Mouse (Mus musculus) urinary bladder, postnatal 25 days (tissue): ENCODE data around the gene Mdm4.
"Not testable (repeated sequence)": the region's sequence is repeated elsewhere in the genome, so short reads cannot be mapped to it uniquely, and the experiment has no call there.

Source experiments
- DNase-seq: peaks from one replicate; pipeline ENCODE4 v3.0.0; 2022; ENCODE audit warnings: low spot score

The Mdm4 gene

DNA sequence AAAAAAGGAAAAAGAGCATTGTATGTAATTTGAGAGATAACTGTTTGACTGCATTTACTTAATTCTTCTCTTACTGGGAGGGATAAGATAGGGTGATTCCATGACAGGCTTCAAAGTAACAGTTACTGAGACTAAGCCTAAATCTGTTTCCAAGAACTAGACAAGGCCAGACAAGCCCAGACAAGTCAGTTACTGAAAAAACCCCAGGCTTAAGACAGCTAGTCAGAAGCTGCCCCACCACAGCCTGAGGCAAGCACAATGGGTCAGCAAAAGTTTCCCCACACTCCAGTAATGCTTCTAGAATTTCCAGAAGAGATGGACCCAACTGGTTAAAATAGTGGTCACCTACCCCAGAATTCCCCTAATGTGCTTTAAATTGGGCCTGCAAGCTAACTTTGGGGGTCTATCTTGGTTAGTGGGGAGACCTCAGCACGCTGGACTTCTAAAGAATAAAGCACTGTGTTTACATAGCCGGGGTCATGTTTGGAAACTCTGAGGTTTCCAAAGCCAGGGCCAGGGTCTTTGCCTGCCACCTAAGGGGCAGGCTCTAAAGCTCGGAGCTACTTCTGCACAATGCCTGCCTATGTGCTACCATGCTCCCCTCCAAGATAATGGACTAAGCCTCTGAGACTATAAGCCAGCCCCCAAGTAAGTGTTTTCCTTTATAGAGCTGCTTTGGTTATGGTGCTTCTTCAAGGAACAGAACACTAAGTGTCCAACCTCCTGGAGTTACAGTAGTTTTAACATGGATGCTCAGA lies 10.0 kb downstream of the Mdm4 start:
- DNase-seq: peak; percentile 9

DNA sequence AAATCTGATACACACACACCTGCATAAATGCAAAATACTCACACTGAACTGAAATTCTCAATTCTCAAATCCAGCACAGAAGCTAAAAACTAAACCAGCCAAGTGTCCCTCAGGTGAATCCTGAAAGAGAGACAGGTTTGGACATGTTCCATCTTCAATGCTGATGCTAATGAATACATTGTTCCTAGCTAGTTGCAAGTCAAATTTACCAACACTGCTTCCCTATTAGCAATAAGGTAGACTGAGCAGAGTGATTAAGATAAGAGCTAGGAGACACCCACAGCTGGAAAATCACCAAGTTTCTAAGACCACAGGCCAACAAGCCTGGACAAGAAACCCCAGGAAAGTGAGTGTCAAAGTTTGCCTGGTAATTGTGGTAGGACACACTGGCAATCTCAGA lies 11.0 kb downstream of the Mdm4 start:
- no peak for DNase-seq

DNA sequence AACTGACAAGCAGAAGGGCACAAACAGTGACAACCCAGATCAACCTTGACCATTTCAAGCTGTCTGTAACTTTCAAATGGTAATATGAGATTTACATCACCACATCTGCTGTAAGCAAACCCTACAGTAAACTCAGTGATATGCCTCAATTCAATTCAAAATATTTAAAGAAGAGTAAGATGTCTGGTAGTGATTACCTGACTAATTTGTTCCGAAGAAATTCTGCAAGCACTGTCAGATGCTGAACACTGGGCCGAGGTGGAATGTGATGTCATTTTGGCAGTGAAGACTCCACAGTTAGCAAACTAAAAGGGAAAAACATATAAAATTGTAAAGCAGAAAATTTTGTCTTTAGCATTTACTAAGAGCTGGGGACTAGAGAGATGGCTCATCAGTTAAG lies 11.8 kb downstream of the Mdm4 start:
- DNase-seq: no peak

DNA sequence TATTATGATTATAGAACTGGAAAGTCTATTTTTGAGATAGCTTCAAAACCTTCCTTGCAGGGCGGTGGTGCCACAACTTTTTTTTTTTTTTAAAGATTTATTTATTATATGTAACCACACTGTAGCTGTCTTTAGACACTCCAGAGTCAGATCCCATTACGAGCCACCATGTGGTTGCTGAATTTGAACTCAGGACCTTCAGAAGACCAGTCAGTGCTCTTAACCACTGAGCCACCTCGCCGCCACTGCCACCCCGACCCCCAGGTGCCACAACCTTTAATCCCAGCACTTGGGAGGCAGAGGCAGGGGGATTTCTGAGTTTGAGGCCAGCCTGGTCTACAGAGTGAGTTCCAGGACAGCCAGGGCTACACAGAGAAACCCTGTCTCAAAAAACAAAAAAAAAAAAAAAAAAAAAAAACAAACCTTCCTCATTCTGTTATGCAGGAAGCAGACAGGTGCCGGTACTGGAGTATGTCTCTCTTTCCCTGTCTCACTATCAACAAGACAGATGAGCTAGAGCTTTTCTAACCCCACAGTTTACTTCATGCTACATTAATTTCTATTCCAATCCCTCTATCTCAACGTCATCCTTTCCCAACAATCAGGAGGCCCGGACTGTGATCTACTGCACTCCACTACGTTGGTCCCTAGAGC lies 13.5 kb downstream of the Mdm4 start:
- no peak for DNase-seq

DNA sequence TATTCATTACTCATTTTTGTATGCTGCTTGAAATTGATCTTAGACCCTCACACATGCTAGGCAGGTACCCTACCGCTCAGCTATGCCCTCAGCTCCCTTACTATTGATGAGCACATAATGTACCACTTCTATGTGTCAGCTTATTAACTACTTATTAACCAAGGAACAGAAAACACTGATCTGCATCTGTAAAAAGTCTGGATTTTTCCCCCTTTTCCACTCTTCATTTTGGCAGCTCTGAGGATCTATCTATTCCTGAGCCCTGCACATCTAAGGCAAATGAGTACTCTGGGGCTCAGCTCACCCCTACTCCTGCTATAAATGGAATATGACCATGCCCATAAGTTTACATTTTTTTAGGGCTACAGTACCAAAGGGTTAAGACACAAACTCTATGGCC lies 16.2 kb downstream of the Mdm4 start:
- no peak for DNase-seq

DNA sequence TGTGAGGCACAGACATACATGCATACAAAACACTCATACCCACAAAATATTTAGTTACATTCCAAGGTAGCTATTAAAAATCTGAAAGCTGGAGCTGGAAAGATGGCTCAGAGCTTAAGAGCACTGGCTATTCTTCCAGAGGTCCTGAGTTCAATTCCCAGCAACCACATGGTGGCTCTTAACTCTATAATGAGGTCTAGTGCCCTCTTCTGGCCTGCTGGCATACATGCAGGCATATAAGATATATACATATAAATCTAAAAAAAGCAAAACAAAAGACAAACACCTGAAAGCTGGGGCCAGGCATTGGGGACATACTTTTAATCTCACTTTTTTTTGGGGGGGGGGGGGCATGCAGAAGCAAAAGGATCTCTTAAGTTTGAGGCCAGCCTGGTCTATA lies 17.0 kb downstream of the Mdm4 start:
- DNase-seq: no peak

DNA sequence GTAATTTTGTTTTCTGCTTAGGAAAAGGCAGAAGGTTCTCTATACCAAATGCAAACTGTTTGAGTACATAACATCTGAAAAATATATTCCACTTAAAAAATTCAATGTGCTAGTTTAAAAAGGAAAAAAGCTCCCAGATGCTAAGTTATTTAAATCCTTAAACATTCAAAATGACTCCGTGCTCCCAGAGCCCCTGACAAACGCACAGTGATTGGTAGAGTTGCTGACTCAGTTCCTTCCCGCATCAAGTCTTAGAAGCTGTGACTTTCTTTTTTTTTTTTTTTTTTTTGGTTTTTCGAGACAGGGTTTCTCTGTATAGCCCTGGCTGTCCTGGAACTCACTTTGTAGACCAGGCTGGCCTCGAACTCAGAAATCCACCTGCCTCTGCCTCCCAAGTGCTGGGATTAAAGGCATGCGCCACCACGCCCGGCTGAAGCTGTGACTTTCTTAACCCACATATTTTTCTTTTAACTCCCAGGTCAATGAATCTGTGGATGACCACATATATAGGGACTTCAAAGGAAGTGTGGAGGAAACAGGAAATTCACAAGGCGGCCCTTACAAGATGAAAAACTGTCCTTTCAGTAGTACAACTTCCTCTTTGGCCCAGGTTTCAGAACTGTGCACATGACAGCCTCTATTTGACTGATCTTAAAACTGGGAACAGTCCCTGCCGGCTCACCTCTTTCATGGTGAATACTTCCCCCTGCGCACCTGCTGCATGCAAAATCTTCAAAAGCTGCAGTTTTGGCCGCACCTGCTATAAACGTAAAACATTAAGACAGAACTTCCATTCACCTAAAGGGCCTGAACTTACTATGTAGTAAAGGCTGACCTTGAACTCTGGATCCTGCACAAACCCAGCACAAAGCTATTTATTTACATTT lies 18.2 kb downstream of the Mdm4 start:
- no peak for DNase-seq

DNA sequence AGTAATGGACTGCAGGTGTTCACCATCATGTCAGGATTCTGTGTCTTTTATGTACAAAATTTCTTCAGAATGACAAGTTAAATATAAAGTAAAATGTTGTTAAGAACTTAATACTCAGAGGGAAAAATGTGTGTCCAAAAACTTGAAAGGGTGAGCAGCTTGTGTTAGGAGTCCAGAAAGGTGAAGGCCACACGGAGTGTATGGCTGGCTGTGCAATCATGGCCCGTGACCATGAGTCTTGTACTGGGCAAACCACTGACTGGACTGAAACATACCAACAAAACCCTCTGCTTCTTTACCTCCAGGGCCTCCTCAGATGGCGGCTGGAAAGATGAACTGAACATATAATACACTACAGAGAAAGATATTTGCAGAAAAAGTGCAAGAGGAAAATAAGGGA lies 23.8 kb downstream of the Mdm4 start:
- no peak for DNase-seq

DNA sequence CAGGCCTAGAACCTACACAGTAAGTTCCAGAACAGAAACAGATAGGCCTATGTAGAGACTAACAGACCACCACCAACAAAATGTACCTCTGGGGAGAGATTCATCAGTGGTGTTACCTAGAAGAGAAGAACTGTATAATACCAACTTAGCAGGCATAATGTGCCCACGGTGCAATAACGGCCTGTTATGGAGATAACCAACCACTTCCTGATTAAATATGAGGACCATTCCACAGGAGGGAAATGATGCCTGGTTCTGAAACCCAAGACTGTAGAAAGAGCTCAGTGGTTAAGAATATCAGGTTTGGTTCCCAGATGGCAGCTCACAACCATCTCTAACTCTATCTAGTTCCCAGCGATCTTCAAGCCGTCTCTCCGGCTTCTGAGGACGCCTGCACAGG lies 30.0 kb downstream of the Mdm4 start:
- no peak for DNase-seq

DNA sequence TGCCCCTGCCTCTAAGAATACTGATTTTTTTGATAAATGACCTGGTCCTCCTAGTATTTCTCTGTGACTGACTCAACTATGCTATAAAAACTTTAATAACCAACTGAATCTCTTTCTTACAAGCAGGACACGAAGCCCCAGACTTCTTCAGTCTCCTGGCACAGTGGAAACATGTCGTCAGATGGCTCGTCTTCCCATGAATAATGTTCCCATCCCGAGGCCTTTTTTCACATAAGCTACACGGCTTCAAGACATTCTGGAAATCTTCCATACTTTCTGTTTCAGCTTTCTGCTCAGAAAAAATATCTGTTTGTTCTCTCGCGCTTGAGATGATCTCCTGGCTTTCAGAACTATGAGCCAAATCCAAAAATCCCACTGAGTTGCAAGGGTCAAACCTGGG lies 38.8 kb downstream of the Mdm4 start:
- DNase-seq: no peak

DNA sequence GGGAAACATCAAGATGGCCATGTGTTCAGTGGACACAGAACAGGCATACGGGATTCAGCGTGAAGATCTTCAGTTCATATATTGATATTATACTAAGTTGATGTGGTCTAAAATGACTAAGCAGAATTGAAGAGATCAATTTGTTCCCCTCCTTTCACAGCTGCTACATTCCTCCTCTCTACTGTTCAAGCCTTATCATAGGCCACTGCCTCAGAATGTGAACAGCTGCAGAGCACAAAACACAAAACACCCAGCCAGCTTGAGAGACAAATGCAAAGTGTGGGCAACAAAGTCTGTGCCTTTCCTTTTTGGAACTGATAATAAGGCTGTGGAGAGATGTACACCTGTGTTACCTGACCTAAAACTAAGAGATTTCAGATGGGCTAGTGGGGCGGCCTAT lies 39.6 kb downstream of the Mdm4 start:
- no peak for DNase-seq

DNA sequence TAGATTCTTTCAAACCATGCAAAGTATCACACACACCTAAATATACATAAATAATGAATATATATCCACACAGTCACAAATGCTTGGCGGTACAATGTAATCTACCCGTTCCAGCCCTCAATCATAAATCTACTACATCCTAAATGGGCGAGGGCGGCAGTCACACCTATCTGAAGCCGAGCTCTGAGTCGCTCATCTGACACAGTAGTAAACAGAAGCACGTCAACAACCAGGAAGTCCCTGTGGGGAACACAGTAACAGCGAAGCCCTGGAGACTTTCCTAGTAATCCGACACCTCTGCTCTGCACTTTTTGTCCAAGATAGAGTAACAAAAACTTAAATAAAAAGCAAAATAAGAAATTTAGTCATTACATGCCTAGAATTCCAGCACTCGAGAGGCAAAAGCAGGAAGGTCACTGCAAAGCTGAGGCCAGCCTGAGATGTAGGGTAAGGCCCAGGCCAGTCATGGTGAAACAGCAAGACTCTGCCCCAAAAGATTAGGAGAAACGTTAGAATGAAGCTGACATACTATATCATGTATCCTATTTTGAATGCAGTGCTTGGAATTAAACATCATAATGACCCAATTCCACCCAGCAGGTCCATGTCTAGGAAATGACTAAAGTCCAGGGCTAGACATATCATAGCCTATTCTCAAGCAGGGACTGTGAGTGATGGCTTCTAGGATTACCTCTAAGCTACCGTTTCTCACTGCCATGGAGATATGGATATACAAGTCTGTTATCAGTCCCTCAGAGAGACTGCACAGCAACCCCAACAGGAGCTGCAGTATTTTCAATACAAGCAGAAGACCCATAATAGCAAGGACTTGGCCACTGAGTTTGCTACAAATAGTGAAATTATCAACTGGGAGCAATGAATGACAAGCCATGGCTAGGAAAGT lies 41.6 kb downstream of the Mdm4 start:
- not testable (repeated sequence) for DNase-seq

DNA sequence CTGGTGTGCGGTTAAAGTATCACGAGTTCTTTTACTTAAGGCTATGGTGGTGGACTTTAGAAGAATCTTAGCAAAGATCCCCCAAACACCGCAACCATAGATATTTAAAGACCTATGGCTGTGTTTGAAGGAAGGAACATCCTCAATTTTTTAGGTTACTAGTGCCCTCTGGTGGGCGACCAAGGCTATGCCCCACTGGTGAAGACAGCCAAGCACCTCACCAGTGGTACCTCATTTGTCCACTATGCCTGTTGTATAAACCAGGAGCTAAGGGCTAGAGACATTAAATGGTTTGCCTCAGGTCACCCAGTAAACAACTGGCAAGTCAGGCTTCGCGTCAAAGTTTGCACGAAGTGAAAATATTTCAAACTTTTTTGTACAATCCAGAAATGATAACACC lies 47.6 kb downstream of the Mdm4 start:
- peak; percentile 40 for DNase-seq

DNA sequence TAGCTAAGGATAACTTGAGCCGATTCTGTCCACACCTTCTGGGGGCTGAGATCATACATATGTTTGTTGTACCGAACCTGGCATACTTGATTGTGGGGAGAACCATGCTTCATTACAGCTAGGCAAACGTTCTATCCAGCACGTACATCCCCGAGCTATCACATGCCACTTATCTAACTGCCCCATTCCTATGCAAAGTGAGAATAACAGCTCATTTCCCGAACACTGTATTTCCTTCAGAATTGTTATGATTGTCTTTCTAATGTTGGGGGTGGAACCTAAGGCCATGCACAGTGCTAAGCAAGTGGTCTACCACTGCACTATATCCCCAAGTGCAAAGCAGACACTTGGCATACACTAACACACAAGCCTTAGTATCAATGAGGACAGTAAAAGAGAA lies 49.1 kb downstream of the Mdm4 start:
- no peak for DNase-seq

DNA sequence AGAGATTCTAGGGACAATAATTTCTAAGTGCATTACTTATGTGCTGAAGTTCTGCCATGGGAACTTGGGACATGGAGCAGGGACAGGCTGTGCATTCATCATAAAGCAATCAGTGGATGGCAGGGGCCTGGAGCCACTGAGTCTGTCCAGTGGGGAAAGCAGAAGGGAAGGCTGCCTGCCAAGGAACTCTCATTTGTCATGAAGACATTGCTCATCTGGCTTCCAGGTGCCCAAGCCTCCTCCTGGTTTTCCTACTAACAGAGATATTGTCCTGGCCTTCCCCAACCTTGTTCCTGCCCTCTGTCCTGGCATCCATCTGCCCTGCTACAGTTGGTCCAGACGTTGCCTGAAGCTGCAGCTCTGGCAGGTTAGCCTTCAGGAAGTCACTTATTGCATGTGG lies 53.0 kb downstream of the Mdm4 start:
- no peak for DNase-seq

DNA sequence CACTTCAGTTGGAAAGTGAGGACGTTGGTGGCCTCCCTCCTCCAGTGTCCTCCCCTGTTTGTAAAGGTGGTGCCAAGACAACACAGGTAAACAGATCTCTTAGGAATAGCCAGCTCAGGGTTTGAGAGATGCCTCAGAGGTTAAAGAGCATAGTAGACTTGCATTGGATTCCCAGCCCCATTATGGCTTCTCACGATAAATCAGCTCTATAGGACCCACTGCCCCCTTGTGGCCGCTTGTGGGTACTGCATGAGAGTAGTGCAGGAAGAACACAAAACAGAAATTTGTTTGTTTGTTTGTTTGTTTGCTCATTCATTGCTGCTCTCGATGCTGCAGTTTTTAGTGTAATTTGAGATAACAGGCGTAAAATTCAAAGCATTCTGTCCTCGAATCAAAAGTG lies 61.7 kb downstream of the Mdm4 start:
- peak; percentile 49 for DNase-seq

DNA sequence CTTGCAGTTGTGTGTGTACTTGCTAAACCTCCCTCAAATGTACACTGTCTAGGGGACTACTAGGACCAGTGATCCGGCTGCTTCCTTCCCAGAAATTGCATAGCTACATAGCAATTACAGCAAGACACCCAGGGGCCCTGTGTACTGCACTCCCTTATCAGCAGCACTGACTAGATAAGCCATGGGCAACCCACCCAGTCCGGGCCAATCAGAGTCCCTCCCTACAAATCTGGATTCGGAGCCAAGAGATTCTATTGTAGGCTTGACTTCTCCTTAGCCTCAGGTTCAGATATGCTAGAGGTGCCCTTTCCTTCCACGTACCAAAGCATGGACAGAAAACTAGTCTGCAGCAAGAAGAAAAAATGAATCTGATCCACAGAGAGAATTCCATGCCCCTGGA lies 65.7 kb downstream of the Mdm4 start:
- no peak for DNase-seq

DNA sequence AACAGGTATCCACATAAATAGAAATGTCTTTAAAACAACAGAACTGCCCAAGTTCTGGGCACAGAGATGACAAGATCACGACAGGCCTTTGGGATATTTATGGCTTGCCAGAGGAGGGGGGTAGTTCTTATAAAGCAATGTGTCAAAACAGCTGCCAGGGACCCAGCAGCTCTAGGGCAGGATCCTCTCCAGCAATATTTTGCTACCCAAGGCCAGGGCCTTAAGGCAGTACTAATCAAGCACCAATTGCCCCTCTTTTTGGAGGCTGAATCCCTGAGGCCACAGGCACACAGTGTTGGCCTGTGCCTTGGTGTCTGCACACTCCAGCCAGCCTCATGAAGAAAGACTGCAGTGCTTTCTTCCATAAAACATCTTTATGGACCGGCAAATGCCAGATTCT lies 66.3 kb downstream of the Mdm4 start:
- no peak for DNase-seq

DNA sequence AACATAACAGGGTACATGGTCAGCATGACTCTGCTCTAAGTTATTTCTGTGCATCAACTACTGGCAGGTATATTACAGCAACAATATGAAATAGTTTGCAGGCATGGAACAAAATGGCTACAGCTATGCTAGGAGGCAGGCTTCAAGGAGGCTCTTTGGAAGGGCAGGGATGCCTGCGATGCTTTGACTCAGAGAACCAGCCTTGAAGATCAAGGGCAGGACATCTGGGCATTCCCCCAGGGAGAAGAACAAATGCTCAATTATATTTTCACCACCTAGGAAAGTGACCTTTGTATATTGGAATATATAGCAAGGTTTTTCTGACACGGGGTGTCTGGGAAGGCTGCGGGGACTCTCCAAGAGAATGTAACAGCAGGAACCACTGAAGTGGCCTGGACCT lies 68.6 kb downstream of the Mdm4 start:
- DNase-seq: no peak

DNA sequence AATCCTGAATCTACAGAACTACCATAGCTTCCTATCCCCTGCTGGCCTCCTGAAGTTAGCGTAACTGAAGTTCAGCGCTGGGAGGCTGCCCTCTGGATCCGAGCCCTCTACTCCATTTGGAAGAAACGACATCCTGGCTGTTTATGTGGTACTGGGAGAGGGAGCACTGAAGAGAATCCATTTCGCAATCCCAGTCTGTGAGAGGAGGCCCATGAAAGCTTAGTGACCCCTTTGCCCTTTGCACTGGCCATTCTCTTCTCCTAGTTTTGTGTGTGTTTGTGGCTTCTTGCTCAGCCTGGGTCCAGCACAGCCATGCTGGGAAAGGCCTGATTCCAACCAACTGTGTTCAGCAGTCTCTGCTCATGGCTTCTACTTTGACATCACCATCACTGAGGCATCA lies 73.6 kb downstream of the Mdm4 start:
- DNase-seq: no peak

DNA sequence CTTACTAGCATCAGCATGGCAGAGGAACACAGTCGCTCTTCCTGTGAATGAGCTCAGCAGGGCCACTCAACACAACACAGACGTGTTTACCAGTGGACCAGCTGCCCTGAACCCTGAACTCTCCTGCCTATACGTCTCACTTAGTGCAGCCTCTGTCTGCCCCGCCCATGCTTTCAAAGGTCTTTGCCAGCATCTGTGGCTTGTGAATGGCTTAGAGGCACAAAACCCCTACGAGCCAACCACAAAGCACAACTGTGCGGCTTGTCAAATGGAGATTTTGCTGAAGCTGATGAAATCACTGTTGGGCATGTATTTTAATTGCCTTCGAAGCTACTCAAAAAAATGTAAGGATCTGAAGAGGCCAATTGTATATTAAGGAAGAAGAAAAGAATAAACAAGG lies 82.5 kb downstream of the Mdm4 start:
- no peak for DNase-seq

DNA sequence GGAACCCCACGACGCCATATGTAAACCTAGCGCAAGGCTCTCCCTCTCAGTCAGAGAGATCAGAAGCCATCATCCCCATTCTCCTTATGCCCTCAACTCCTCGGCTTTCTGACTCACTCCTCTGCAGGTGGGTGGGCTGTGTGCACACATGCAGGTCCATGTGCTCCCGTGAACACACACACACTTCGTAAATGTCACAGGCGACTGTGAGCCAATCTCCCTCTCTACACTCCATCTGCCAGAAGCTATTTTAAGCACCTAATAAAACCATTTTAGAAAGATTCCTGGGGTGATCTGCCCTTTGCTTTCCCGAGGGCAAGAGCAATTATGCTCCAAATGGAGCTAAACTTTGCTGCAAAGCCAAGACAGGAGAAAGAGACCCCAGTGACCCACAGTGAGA lies 84.5 kb downstream of the Mdm4 start:
- DNase-seq: no peak
